ENCODE assay signal across 10 mouse cellular contexts in the genomic region with DNA sequence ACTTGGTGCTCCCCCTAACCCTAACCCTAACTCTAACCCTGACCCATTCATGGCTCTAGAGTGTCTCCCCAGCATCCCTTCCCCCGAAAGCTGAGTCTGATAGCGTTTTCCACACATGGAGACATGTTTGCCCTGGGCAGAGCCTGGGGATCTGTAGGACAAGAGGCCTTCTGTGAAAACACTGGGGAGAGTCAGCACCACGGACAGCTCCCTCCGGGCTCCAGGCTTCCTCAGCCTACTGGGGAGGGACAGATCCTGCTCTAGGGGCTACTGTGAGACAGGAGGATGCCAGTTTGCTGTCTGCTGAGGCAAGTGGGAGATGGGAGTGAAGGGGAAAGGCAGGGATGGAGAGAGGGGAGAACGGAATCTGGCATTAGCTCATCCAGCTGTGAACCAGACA.
DNase-seq lines count a peak whose midpoint lies in the region; ATAC-seq and TF ChIP-seq lines count a peak whose summit lies in the region.
"Had no signal": no experiment of that assay in that cellular context is flagged by ENCODE, and none has a peak within 500 bp of the region (broad histone marks: within the 10 kb centered on the region; RNA-seq: fewer than 3 reads in every experiment).

No protein-coding gene starts in this region.

- peak; percentile 93 for DNase-seq in forebrain, embryonic 11.5 days (ENCODE audit: low spot score)
- DNase-seq in spleen, postnatal 10 days (ENCODE audit: low spot score in 2 of 2): peak; percentile 6 to 66
- no peak for DNase-seq in spleen, postnatal 36 days (ENCODE audit: low spot score in 2 of 2)
- DNase-seq in liver, postnatal 0 days: peak; percentile 77
- peak; percentile 91 for DNase-seq in testis, postnatal 10 days (ENCODE audit: low spot score)

- H3K4me3 ChIP-seq in forebrain, embryonic 11.5 days (ENCODE audit: low read depth, low read length): no peak overlapping the region
- H3K4me3 ChIP-seq in forebrain, embryonic 13.5 days: no peak overlapping the region
- no peak overlapping the region for H3K4me3 ChIP-seq in liver, postnatal 0 days (ENCODE audit: low read depth, low read length)
- H3K4me3 ChIP-seq: erythroblast, embryonic 14.5 days; megakaryocyte, embryonic 14.5 days had no signal

- no peak for ATAC-seq in forebrain, embryonic 11.5 days (replicated peaks; ENCODE audit: low FRiP score)
- ATAC-seq in forebrain, embryonic 13.5 days: no peak
- peak; percentile 75 for ATAC-seq in granulocyte monocyte progenitor cell, adult 5-6 weeks (replicated peaks; ENCODE audit: poor library complexity, severe bottlenecking)
- no peak for ATAC-seq in liver, postnatal 0 days
- no peak for ATAC-seq in monocyte, adult 5-6 weeks (replicated peaks; ENCODE audit: insufficient number of reproducible peaks, low FRiP score, low TSS enrichment, poor library complexity, severe bottlenecking)

- H3K4me1 ChIP-seq in forebrain, embryonic 11.5 days (replicated peaks; ENCODE audit: control insufficient read depth, insufficient read depth, low read length): no peaks in the 10 kb centered on the region
- H3K4me1 ChIP-seq in forebrain, embryonic 13.5 days: peaks cover 25% of the 10 kb centered on the region
- H3K4me1 ChIP-seq in liver, postnatal 0 days (ENCODE audit: insufficient read depth): no peaks in the 10 kb centered on the region
- H3K4me1 ChIP-seq: megakaryocyte, embryonic 14.5 days had no signal

- WGBS in forebrain, embryonic 11.5 days: 11% methylated on average over 5 of the region's 5 CpGs
- WGBS in forebrain, embryonic 13.5 days: 13% methylated on average over 5 of the region's 5 CpGs
- 12% methylated on average over 5 of the region's 5 CpGs for WGBS in liver, postnatal 0 days (ENCODE audit: insufficient replicate concordance)

- H3K9ac ChIP-seq in forebrain, embryonic 11.5 days (ENCODE audit: low read length): no peak overlapping the region
- H3K9ac ChIP-seq in forebrain, embryonic 13.5 days: no peak overlapping the region
- no peak overlapping the region for H3K9ac ChIP-seq in liver, postnatal 0 days (replicated peaks)

- no peak overlapping the region for H3K27ac ChIP-seq in forebrain, embryonic 11.5 days (ENCODE audit: low read depth, low read length)
- H3K27ac ChIP-seq in forebrain, embryonic 13.5 days: no peak overlapping the region
- H3K27ac ChIP-seq in liver, postnatal 0 days (ENCODE audit: low read depth): no peak overlapping the region

- TF ChIP-seq EP300 in liver, postnatal 0 days (IDR thresholded peaks at IDR 0.05; ENCODE audit: low read depth): no peak

- no peak for TF ChIP-seq CTCF in liver, postnatal 0 days (IDR thresholded peaks at IDR 0.05; ENCODE audit: low read depth)

- H3K9me3 ChIP-seq in forebrain, embryonic 11.5 days (ENCODE audit: control insufficient read depth, low read length): no peaks in the 10 kb centered on the region
- no peaks in the 10 kb centered on the region for H3K9me3 ChIP-seq in forebrain, embryonic 13.5 days (replicated peaks)
- H3K9me3 ChIP-seq in liver, postnatal 0 days (ENCODE audit: low read length): no peaks in the 10 kb centered on the region

- H3K36me3 ChIP-seq in forebrain, embryonic 11.5 days (ENCODE audit: control insufficient read depth, insufficient read depth, low read length): no peaks in the 10 kb centered on the region
- no peaks in the 10 kb centered on the region for H3K36me3 ChIP-seq in forebrain, embryonic 13.5 days (ENCODE audit: poor library complexity, severe bottlenecking)
- no peaks in the 10 kb centered on the region for H3K36me3 ChIP-seq in liver, postnatal 0 days (replicated peaks; ENCODE audit: insufficient read depth, low read length)

- H3K4me2 ChIP-seq in forebrain, embryonic 11.5 days (ENCODE audit: low read depth, low read length, severe bottlenecking): no peak overlapping the region
- no peak overlapping the region for H3K4me2 ChIP-seq in forebrain, embryonic 13.5 days
- no peak overlapping the region for H3K4me2 ChIP-seq in liver, postnatal 0 days (ENCODE audit: low read depth, low read length)

- no peaks in the 10 kb centered on the region for H3K27me3 ChIP-seq in forebrain, embryonic 11.5 days (ENCODE audit: control insufficient read depth, insufficient read depth, low read length)
- peaks cover 17% of the 10 kb centered on the region for H3K27me3 ChIP-seq in forebrain, embryonic 13.5 days
- H3K27me3 ChIP-seq in liver, postnatal 0 days (ENCODE audit: insufficient read depth, low read length): no peaks in the 10 kb centered on the region
- H3K27me3 ChIP-seq: megakaryocyte, embryonic 14.5 days had no signal

Comparison
In these comparisons a context has a peak if more than half of its experiments do, and no peak if none do; other contexts are left out.
1. DNase-seq: peak in forebrain, embryonic 11.5 days (single experiment), spleen, postnatal 10 days (2 of 2), liver, postnatal 0 days (single experiment) and testis, postnatal 10 days (single experiment); none in spleen, postnatal 36 days (0 of 2).